Mouse (Mus musculus): ENCODE results near the gene Syngr1.
A peak's percentile ranks its signal among the peaks of the same experiment; 100 is the strongest.

Syngr1 gene

DNA sequence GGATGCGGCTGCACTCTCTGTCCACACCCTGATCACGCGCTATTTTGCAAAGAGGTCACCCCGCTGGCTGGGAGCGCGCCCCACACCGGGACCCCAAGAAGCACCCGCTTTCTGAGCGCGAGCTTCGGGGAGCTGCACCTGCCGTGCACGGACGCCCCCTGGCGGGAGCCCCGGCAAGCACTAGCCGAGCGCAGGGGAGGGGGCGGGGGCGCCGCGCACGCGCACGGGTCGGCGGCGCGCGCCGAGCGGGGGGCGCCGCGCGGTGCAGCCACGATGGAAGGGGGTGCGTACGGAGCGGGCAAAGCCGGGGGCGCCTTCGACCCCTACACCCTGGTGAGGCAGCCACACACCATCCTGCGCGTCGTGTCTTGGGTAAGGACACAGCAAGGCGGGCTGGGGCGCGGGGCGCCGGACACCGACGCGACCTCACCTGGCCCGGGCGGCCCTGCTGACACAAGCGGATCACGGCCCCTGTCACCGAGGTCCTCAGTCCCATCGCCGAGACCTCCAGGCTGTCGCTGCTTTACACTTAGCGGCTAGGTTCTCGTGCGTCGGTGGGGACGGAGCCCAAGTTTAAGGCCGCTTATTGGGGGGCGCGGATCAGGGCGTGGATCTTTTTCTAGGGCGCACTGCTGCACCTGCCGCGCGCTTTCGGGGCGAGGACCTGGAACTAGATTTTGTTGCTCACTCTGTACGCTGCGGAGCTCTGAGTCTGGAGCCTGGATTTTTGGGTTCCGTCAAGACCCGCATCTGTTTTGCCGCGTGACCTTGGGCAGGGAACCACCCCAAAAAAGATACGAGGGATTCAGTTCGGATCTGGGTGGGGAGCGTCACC is at the start of gene Syngr1, which contains the start of gene Rpl3:
TSS of gene Syngr1 (plus strand) at position 214 of the 835 bp plus-strand sequence.
TSS of gene Rpl3 (minus strand) at position 748 of the 835 bp plus-strand sequence.
- peak; percentile 88 to 89 for DNase-seq (ENCODE audit: low spot score in 2 of 2)

DNA sequence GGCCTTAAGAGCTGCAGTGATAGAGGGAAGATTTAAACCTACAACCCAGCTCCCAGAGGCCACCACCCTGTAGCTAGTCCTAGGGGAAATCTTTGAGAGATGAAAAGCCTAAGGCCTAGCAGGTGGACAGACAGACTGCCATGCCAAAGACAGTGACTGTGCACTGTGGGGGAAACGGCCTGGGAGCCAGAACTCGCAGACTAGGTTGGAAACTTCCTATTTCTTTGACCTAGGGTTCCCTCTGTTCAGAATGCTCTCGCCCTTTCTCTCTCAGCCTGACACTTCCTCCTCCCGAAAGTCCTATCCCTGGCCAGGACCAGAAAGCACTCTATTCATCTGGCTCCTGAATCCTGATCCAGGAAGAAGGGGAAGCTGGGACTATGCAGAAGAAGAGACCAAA is 49.0 kb upstream of the Syngr1 start:
- DNase-seq (ENCODE audit: low spot score in 2 of 2): no peak

DNA sequence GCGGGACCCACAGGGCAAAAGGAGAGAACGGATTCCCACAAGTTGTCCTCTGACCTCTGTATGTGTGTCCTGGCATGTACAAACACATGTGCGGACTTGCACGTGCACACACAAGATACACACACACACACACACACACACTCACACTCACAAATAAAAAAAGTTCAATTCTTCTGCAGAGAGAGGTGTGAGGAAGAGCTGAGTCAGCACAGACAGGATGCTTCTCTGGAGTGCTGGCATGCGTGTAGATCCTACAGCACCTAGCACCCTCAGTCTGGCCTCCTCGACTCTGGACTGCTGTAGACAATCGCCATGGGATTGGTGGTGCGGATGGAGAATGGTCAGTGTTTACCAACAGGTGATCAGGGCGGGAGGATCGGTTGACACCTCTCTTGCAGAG is 46.9 kb upstream of the Syngr1 start:
- DNase-seq (ENCODE audit: low spot score in 2 of 2): no peak

DNA sequence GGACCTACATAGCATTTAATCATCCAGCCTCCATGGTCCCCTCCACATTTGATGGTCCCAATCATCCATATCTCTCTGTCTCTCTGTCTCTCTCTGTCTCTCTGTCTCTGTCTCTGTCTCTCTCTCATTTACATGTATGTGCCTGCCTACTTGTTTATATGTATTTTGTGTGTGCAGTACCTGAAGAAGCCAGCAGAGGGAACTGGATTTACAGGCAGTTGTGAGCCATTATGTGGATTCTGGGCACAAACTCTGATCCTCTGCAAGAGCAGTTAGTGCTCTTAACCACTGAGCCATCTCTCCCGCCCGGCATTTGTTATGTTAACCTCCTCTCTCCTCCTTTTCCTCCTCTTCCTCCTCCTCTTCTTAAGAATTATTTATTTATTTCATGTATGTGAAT is 45.4 kb upstream of the Syngr1 start:
- DNase-seq (ENCODE audit: low spot score in 2 of 2): no peak

DNA sequence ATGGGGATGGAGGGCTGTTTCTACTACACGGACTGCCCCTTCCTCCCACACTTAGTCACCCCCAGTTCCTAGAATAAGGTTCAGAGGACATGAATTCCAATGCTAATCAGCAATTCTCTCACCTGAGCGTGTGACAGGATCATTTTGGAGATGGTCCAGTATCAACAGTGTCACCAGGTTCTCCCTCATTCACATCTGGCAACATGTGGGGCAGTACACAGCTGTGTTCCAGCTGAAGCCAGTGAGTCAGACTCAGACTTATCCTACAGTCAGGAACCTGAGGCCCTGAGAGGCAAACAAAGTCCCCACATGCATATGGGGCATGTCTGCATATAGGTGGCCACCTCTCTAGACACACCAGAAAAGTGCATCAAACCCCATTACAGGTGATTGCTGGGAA is 43.9 kb upstream of the Syngr1 start:
- no peak for DNase-seq (ENCODE audit: low spot score in 2 of 2)

DNA sequence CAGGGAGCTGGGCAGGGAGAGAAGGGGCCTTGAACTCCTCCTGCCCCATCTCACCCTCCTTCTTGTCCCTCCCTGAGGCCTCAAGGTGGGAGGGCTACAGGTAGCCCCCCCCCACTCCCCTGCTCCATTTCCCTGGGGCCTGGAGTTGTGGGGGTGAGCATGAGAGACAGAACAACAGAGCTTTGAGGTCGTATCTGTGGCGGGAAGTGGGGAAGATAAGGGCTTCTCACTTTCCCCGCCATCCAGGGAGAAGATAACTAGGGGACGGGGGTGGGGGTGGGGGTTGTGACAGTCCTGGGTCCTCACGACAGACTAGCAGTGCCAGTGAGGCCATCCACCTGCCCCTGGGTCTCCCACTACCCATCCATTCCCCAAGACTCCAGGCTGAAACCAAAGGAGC is 43.2 kb upstream of the Syngr1 start:
- no peak for DNase-seq (ENCODE audit: low spot score in 2 of 2)

DNA sequence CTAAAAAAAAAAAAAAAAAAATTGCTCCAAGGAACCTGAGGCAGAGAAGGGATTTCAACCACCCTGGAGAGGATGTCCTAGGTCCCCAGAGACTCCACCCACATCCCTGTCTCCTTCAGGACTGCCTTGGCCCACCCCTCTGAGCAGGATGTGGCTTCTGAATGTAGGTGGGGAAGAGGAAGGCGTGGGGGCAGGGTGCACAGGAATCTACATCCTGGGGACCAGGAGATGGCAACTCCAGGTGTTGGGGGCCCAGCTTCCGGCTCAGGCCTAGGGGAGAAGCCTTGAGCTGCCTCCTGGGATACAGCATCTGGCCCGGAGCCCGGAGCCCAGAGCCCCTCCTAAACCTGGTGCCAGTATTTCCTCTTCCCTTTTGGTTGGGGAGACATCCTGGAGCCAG is 41.0 kb upstream of the Syngr1 start:
- no peak for DNase-seq (ENCODE audit: low spot score in 2 of 2)

DNA sequence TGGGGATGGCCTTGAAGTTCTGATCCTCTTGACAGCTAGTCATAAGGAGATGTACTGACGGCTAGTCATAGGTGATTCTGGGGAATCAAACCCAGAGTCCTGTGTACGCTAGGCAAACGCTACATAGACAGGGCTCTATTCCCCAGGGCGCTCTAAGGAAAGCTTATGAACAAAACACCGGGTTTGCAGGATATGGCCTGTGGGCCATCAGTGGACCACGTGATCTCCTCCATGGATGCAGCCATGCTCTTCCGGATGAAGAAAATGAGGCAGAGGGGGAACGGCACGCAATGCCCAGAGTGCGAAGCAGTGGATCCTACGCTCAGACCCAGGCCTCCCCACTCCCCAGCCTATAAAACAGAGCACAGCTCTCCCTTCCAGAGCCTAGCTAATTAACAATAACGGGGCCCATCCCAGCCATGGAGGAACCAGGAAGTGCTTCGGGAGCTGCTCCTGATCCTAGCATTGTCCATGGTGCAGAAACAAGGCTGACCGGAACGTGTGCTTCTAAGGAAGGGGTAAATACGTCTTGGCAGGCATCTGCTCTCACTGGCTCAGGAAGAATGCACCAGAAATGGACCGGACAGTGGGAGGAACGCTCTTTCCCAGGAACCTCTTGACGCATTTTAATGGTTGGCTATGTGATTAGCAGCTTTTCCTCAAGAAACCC is 39.9 kb upstream of the Syngr1 start:
- DNase-seq (ENCODE audit: low spot score in 2 of 2): no peak

DNA sequence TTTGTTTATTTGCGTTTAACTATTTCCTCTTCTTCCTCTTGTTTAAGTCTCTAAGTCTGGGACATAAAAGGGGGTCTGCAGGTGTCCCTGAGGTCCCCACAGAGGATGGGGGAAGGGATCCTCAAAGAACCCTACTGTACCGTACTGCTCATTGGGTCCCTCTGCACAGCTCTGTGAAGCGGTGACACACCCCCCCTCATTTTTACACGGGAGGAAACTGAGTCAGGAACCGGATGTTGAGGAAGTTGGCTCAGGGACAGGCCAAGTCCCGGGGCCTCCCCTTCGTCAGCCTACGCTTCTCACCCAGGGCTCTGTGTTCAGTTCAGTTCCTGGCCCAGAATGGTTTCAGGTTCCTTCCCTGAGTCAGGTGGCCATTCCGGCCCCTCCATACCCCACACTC is 39.4 kb upstream of the Syngr1 start:
- DNase-seq (ENCODE audit: low spot score in 2 of 2): no peak

DNA sequence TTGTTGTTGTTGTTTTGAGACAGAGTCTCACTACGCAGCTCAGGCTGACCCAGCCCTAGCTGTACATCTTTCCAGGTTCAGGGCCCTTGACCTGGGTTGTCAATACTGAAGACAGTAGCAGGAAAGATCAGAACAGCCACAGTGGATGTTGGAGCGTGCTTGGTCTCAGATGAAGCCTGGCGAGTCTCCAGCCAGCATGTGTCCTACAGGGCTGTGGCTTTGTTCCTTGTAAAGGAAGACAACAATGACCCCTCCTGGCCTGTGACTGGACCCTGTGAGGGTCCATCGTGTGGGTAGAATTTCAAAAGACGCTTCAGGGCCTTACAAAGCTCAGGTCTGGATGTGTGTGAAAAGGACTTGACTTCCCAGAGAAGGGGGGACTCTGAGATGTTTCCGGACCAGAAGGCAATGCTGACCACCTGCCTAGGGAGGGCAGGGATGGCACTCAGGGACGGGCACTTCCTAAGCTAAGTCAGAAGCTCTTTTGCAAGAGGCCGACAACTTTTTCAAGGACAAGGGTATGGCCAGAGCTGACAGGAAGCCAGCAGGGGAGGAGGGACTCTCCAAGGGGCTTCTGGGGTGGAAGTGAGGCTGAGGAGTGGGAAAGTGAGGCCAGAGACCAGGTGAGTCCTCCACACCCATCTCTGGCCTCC is 37.6 kb upstream of the Syngr1 start:
- DNase-seq (ENCODE audit: low spot score in 2 of 2): no peak

DNA sequence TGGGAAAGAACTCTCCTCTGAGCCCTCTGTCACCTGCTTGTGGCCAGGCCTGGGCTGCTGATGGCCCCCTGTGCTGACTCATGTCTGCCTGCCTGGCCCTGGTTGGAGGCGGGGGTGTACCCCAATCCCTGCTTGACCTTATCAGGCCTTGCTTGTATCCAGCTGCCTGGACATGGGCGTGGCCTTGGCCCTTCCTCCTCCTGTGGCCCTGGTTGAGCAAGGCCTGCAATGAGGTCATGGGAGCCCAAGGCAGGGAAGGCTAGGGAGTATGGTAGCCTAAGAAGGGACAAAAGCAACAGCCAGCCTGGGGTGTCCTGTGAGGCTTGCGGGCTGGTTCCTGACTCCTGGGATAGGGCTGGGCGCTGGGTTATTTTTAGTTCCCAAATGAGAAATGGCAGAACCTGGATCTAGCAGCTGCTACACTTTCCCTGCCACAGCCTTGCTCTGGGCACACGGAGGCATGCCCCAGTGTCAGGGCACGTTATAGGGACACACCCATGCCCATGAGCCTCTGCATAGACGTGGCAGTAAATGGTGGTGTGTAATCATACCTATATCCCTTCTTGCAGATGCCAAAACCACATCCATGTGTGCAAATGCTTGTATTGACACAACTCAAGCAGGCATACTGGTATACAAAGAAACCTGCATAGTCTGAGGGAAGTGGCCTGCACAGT is 37.0 kb upstream of the Syngr1 start:
- no peak for DNase-seq (ENCODE audit: low spot score in 2 of 2)

DNA sequence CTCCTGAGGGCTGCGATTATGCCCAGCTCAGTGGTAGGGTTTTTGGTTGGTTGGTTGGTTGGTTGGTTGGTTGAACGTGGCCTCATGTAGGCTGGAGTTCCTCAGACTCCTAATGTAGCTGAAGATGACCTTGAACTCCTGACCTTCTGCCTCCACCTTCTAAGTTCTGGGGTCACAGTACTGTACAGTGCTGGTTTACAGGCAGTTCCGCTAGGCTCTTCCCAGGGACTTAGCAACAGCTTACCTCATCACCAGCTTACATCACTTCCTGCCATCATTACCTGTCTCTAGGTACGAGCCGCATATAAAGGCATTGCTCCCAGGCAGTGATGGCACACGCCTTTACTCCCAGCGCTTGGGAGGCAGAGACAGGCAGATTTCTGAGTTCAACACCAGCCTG is 33.0 kb upstream of the Syngr1 start:
- DNase-seq (ENCODE audit: low spot score in 2 of 2): no peak

DNA sequence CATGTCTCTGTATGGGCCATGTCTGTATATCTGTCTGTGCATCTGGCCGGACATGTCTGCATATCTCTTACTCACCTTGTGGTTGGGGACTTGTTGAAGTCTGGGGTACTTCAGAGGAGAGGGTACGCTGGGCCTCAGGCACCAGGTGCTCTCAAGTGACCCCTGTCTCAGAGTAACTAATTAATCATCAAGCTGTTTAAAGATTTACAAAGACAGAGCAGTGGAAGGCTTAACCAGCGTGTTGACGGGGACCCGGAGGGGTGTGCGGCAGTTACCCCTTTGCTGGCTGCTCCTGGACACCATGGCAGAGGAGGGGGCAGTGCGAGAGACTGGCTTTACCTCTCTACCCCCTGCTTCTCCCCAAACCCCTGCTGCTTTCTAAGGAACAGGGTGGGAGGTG is 31.5 kb upstream of the Syngr1 start:
- no peak for DNase-seq (ENCODE audit: low spot score in 2 of 2)

DNA sequence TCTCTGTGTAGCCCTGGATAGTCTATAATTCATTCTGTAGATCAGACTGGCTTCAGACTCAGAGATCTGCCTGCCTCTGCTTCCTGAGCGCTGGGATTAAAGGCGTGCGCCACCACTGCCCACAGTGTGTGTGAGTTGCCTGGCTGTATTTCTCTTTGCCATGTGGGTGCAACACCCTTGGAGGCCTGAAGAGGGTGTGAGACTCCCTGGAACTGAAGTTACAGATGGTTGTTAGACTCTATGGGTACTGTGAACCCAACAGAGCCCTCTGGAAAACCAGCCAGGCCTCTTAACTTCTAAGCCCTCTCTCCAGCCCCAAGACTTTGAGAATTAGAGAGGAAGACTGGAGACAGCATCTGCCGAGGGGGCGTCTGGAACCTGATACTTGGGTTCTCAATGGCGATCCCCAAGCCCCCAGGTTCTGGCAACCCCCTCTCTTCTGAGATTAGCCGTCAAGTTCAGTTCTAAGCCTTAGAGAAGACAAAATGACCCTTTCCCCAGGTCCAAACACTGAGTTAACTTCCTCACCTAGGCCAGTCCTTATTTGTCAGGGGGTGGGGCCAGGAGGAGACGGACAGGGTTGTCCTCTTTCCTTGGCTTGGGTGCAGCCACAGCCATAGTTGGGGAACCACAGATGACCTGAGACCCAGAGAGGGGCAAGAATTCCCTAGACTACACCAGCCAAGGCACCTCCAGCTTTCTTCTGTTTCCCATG is 30.6 kb upstream of the Syngr1 start:
- no peak for DNase-seq (ENCODE audit: low spot score in 2 of 2)

DNA sequence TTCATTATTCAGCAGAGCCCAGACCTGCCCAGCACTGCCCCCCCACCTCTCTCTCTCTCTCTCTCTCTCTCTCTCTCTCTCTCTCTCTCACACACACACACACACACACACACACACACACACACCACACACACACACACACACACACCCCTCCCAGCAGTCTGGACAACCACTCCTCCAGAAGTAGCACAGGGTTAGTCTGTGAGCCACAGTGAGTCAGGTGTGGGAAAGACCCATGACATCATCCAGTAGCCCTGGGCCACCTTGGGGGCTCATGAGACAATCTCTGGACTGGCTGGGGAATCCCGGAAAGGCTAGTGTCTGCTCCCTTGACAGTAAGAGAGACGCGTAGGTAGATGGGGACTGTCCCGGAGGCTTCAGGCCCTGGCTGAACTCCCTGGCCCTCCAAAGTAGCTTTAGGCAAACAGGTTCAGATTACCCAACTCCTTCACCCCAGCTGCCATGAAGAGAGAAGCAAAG is 30.0 kb upstream of the Syngr1 start:
- no peak for DNase-seq (ENCODE audit: low spot score in 2 of 2)

DNA sequence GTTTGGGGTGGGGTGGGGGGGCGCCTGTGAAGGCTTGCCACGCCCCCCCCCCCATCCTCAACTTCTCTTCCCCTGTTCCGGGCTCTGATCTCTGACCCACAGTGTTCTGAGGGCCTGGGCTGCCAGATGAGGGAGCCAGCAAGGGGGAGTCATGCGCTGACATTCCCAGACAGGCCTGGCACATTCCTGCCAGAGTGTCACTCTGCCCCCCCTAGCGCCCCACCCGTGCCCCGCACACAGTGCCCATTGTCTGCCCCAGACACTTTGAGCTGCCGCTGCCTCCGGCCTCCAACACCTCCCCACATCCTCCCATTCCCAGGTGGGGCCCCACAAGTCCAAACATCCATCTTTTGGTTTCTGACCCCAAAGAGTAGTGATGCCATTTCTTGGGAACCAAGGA is 28.8 kb upstream of the Syngr1 start:
- no peak for DNase-seq (ENCODE audit: low spot score in 2 of 2)

DNA sequence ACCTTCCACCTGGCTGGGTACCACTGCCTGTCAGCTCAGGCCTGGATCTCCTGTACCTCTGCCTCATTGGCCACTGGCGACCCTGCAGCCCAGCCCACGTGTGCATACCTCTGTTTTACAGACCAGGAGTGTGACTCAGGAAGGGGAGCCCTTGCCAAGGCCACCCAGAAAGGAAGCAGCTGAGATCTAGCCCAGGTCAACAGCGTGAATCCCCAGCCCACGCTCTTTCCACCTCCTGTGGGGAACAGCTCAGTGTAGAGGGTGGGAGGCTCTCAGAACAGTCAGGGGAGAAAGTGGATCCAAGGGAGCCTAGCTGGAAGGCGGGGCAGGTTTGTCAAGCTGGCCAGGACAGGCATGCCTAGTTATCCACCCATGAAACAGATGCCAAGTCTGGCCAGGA is 28.3 kb upstream of the Syngr1 start:
- DNase-seq (ENCODE audit: low spot score in 2 of 2): no peak

DNA sequence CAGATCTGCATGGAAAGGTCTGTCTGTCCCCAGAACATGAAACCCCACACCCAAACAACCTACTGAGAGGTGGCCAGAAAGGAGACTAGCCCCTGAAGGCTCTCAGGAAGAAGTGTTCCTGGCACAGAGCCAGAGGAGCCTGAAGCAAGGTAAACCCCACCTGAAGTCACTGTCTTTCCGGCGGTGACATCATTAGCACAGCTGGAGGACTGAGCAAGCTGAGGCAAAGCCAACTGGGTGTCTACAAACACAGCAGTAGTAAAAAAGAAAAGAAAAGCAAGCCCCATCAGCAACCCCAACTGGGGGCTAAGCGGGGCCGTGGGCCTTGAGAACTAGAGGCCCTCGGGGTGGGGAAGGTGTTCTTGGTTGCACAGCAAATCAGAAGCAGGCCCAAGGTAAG is 26.2 kb upstream of the Syngr1 start:
- DNase-seq (ENCODE audit: low spot score in 2 of 2): no peak

DNA sequence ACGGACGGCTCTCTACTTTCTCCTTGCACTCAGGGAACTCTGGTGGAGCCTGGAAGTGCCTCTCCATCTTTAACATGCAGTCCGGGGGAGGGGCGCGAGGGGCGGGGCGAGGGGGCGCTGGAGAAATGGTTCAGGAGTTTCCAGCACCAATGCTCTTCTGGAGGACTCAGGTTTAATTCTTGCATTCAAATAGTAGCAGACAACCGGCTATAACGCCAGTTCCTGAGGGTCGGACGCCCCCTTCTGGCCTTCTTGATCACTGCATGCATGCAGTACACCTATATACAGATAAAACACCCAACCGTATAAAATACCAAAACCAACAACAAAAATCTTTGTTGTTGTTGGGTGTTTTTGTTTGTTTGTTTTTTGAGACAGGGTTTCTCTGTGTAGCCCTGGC is 25.7 kb upstream of the Syngr1 start:
- DNase-seq (ENCODE audit: low spot score in 2 of 2): peak in 1 of 2 experiments; percentile 71

DNA sequence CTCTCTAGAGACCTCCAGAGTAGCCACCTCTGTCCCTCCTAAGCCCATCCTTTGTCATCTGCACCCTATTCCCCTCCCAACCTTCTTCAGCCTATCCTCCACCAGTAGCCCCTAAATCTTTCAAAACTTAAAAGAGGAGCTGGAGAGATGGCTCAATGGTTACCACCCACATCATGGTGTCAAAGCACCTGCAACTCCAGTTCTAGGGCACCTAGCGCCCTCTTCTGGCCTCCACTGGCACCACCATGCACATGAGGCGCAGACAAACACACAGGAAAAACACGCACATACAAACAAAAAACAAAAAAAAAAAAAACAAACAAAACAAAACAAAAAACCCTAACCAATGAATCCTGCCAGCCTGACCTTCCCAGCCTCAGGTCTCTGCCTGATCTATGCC is 24.6 kb upstream of the Syngr1 start:
- peak in 1 of 2 experiments; percentile 56 for DNase-seq (ENCODE audit: low spot score in 2 of 2)

DNA sequence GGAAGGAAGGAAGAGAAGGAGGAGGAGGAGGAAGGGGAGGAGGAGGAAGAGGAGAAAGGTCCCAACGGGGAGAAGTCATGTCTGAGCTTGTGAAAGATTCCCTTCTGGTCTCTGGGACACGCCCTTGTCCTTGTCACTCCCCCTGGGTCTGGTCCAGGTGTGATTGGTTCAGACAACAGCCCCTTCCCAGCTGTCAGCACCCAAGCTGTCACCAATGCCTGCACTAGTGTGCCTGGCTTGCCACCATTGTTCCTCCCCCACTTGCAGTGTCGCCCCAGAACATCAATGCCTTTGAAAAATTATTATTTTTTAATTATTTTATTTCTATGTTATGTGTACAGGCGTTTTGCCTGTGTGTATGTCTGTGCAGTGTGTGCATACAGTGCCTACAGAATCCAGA is 22.0 kb upstream of the Syngr1 start:
- no peak for DNase-seq (ENCODE audit: low spot score in 2 of 2)

All from spleen, postnatal 10 days (tissue).